Mouse (Mus musculus) liver, adult 2 months (tissue): ENCODE measurements around the gene Ankdd1a. TPM values are rescaled to one million over a fixed set of nuclear protein-coding genes. Genes with fewer than 3 reads are reported as not detected.
A peak's percentile ranks its signal among the peaks of the same experiment; 100 is the strongest.

ENCODE experiments used
- DNase-seq: peaks from one replicate; pipeline ENCODE4 v3.0.0-alpha.2; 2011; ENCODE audit warnings: low read depth, low spot score; ENCODE audit errors: extremely low read depth
- H3K27ac ChIP-seq: fragments of 200-500 bp; replicated peaks from 2 replicates; pipeline ENCODE4 v1.5.1; 2012; ENCODE audit warnings: low read depth, mild to moderate bottlenecking, control low read depth, inconsistent platforms, low read length; ENCODE audit not compliant: insufficient read depth
- H3K27me3 ChIP-seq: fragments of 200-500 bp; 2 replicates; pipeline ENCODE4 v1.6.1; 2012; ENCODE audit warnings: mild to moderate bottlenecking, moderate library complexity, low read length, inconsistent platforms; ENCODE audit not compliant: control insufficient read depth, insufficient read depth
- H3K36me3 ChIP-seq: fragments of 200-500 bp; 2 replicates; pipeline ENCODE4 v1.6.1; 2012; ENCODE audit warnings: low read length, inconsistent platforms; ENCODE audit not compliant: control insufficient read depth, insufficient read depth
- H3K4me1 ChIP-seq: fragments of 200-500 bp; 2 replicates; pipeline ENCODE4 v1.6.1; 2011; ENCODE audit warnings: low read length; ENCODE audit not compliant: control insufficient read depth, insufficient read depth
- H3K4me3 ChIP-seq: fragments of 200-500 bp; 2 replicates; pipeline ENCODE4 v1.5.1; 2011; ENCODE audit warnings: low read depth, mild to moderate bottlenecking, control low read depth, low read length, moderate library complexity; ENCODE audit not compliant: insufficient read depth
- H3K79me2 ChIP-seq: fragments of 200-500 bp; 2 replicates; pipeline ENCODE4 v1.6.1; 2012; ENCODE audit warnings: inconsistent platforms, mild to moderate bottlenecking, low read length, moderate library complexity; ENCODE audit not compliant: control insufficient read depth, insufficient read depth
- H3K9ac ChIP-seq: fragments of 200-500 bp; 2 replicates; pipeline ENCODE4 v1.6.1; 2012; ENCODE audit warnings: low read depth, mild to moderate bottlenecking, control low read depth, inconsistent platforms, low read length
- CTCF ChIP-seq: fragments of 200-500 bp; IDR thresholded peaks from 2 replicates; pipeline ENCODE4 v1.5.1; 2011; ENCODE audit warnings: low read depth, low read length, control low read depth
- POLR2A ChIP-seq: fragments of 200-500 bp; IDR thresholded peaks from 2 replicates; pipeline ENCODE4 v1.6.1; 2011; ENCODE audit warnings: low read length, control low read depth; ENCODE audit not compliant: insufficient read depth; ENCODE audit errors: extremely low read depth
- WGBS: fragments of 180-500 bp; shearing (Covaris S2); methylation state at CpG from one replicate; pipeline ENCODE4 v1.1.7; 2018; 5-methylcytosine and 5-hydroxymethylcytosine counted together
- polyA plus RNA-seq: library from polyadenylated mRNA; depleted of rRNA; stranded (reverse); fragments of >200 nt; gene quantifications from 2 replicates; pipeline ENCODE4 v1.2.3, GENCODE M21; 2012; rRNA removed
- total RNA-seq: library from RNA; depleted of rRNA; stranded (reverse); fragments of >200 nt; gene quantifications from 2 replicates; pipeline ENCODE4 v1.2.3, GENCODE M21; 2014; rRNA removed

Ankdd1a gene
- total and polyA plus RNA-seq, 2 experiments, result not detected

GRCm38 (mm10) chr9:65462544-65462943 is 57.4 kb downstream of the Ankdd1a start:
- Histone ChIP-seq H3K27me3 (no peaks in the 10 kb centered on the region), H3K27ac (no peak overlapping the region), H3K4me3 (no peak overlapping the region), H3K9ac (no peak overlapping the region), H3K36me3 (peaks cover 3% of the 10 kb centered on the region; the same call in 1 of the 2 replicates), H3K79me2 (no peaks in the 10 kb centered on the region; the same call in 1 of the 2 replicates), H3K4me1 (peaks cover 7% of the 10 kb centered on the region)
- TF ChIP-seq CTCF (no peak), POLR2A (no peak)
- WGBS, result 67% methylated on average over 5 of the region's 5 CpGs
- peak; percentile 31 for DNase-seq

GRCm38 (mm10) chr9:65460732-65461442 is 59.1 kb downstream of the Ankdd1a start, which contains the start of gene Spg21:
Spg21 (plus strand) TSS chr9:65460947.
- peak within 1 kb of the TSS; percentile 64 for H3K27ac ChIP-seq
- H3K4me3 ChIP-seq, result peak within 1 kb of the TSS; percentile 95
- H3K27me3 ChIP-seq, result no peaks in the 10 kb centered on the region
- WGBS, result under 1% methylated on average over 53 of the region's 53 CpGs
- H3K36me3 ChIP-seq, result peaks cover 3% of the 10 kb centered on the region; the same call in 1 of the 2 replicates
- H3K4me1 ChIP-seq, result peaks cover 6% of the 10 kb centered on the region
- peak within 1 kb of the TSS; percentile 88 for H3K9ac ChIP-seq
- TF ChIP-seq CTCF (no peak), POLR2A (0 out of 2 replicates have a peak, but pooled peaks have one; percentile 33)
- DNase-seq, result peak; percentile 81
- no peaks in the 10 kb centered on the region; the same call in 1 of the 2 replicates for H3K79me2 ChIP-seq

GRCm38 (mm10) chr9:65460198-65460597 is 59.8 kb downstream of the Ankdd1a start:
- Histone ChIP-seq H3K79me2 (no peaks in the 10 kb centered on the region; the same call in 1 of the 2 replicates), H3K27me3 (no peaks in the 10 kb centered on the region), H3K4me1 (peaks cover 2% of the 10 kb centered on the region), H3K27ac (no peak overlapping the region), H3K4me3 (no peak overlapping the region; the same call in 1 of the 2 replicates), H3K36me3 (no peaks in the 10 kb centered on the region), H3K9ac (no peak overlapping the region)
- TF ChIP-seq POLR2A (no peak), CTCF (no peak)
- DNase-seq, result no peak
- WGBS, result 86% methylated on average over 3 of the region's 3 CpGs

- 88% methylated on average over 2 of the region's 2 CpGs for WGBS
- no peak overlapping the region for H3K9ac ChIP-seq
- no peaks in the 10 kb centered on the region for H3K36me3 ChIP-seq
- H3K4me1 ChIP-seq, result peaks cover 2% of the 10 kb centered on the region
- H3K79me2 ChIP-seq, result no peaks in the 10 kb centered on the region; the same call in 1 of the 2 replicates
- no peak overlapping the region for H3K4me3 ChIP-seq
- no peak overlapping the region for H3K27ac ChIP-seq
- DNase-seq, result no peak
- no peaks in the 10 kb centered on the region for H3K27me3 ChIP-seq
- TF ChIP-seq CTCF, result no peak
- no peak for TF ChIP-seq POLR2A
Observed at GRCm38 (mm10) chr9:65458975-65459374, 61.0 kb downstream of the Ankdd1a start.

- Histone ChIP-seq H3K9ac (no peak overlapping the region), H3K36me3 (peaks cover 37% of the 10 kb centered on the region), H3K4me3 (no peak overlapping the region), H3K27ac (no peak overlapping the region), H3K27me3 (no peaks in the 10 kb centered on the region), H3K79me2 (no peaks in the 10 kb centered on the region), H3K4me1 (no peaks in the 10 kb centered on the region)
- TF ChIP-seq CTCF (no peak), POLR2A (no peak)
- no peak for DNase-seq
- whole genome bisulfite sequencing, result 97% methylated on average over 6 of the region's 6 CpGs
Observed at GRCm38 (mm10) chr9:65447951-65448350, 72.0 kb downstream of the Ankdd1a start.

- H3K9ac ChIP-seq, result no peak overlapping the region
- no peaks in the 10 kb centered on the region for H3K27me3 ChIP-seq
- no peaks in the 10 kb centered on the region for H3K79me2 ChIP-seq
- H3K27ac ChIP-seq, result no peak overlapping the region
- 95% methylated on average over 4 of the region's 4 CpGs for WGBS
- TF ChIP-seq CTCF (no peak), POLR2A (no peak)
- H3K36me3 ChIP-seq, result peaks cover 31% of the 10 kb centered on the region
- H3K4me3 ChIP-seq, result no peak overlapping the region
- no peak for DNase-seq
- no peaks in the 10 kb centered on the region for H3K4me1 ChIP-seq
Observed at GRCm38 (mm10) chr9:65444692-65445091, 75.3 kb downstream of the Ankdd1a start.

Other genes starting within 250 kb of the Ankdd1a start
- gene Clpx, start 225.9 kb downstream of the Ankdd1a start, total RNA-seq, result 54.0 and 56.1 TPM in 2 replicates
- 39.2 and 62.4 TPM in 2 replicates for gene Clpx, start 225.9 kb downstream of the Ankdd1a start, polyA plus RNA-seq
- 3.6 and 5.6 TPM in 2 replicates for gene Pdcd7, start 174.1 kb downstream of the Ankdd1a start, total RNA-seq
- gene Pdcd7, start 174.1 kb downstream of the Ankdd1a start, polyA plus RNA-seq, result 3.5 and 4.5 TPM in 2 replicates
- 0.18 TPM in 1 of 2 replicates, not detected in the other for gene Ubap1l, start 159.2 kb downstream of the Ankdd1a start, total RNA-seq
- 0.12 and 0.22 TPM in 2 replicates for gene Ubap1l, start 159.2 kb downstream of the Ankdd1a start, polyA plus RNA-seq
- gene Kbtbd13, start 128.5 kb downstream of the Ankdd1a start, total RNA-seq, result 0.20 and 0.28 TPM in 2 replicates
- gene Kbtbd13, start 128.5 kb downstream of the Ankdd1a start, polyA plus RNA-seq, result 0.14 and 0.49 TPM in 2 replicates
- gene Rasl12, start 121.7 kb downstream of the Ankdd1a start, total RNA-seq, result 0.09 and 0.13 TPM in 2 replicates
- gene Rasl12, start 121.7 kb downstream of the Ankdd1a start, polyA plus RNA-seq, result 0.17 and 0.32 TPM in 2 replicates
- gene Slc51b, start 97.2 kb downstream of the Ankdd1a start, total RNA-seq, result 2.9 and 3.2 TPM in 2 replicates
- gene Slc51b, start 97.2 kb downstream of the Ankdd1a start, polyA plus RNA-seq, result 0.14 and 0.22 TPM in 2 replicates
- gene Mtfmt, start 84.4 kb downstream of the Ankdd1a start, total RNA-seq, result 5.5 and 5.8 TPM in 2 replicates
- gene Mtfmt, start 84.4 kb downstream of the Ankdd1a start, polyA plus RNA-seq, result 5.8 and 6.0 TPM in 2 replicates
- gene Spg21, start 59.2 kb downstream of the Ankdd1a start, total RNA-seq, result 20.0 and 25.7 TPM in 2 replicates
- gene Spg21, start 59.2 kb downstream of the Ankdd1a start, polyA plus RNA-seq, result 10.7 and 11.3 TPM in 2 replicates
- gene Plekho2, start 59.8 kb upstream of the Ankdd1a start, total RNA-seq, result 1.4 and 2.2 TPM in 2 replicates
- gene Plekho2, start 59.8 kb upstream of the Ankdd1a start, polyA plus RNA-seq, result 2.9 and 5.4 TPM in 2 replicates
- gene Pif1, start 67.0 kb upstream of the Ankdd1a start, total RNA-seq, result 0.20 TPM in 1 of 2 replicates, not detected in the other
- 0.04 TPM in 1 of 2 replicates, not detected in the other for gene Pif1, start 67.0 kb upstream of the Ankdd1a start, polyA plus RNA-seq
- 9.8 and 13.2 TPM in 2 replicates for gene Rbpms2, start 109.5 kb upstream of the Ankdd1a start, total RNA-seq
- gene Rbpms2, start 109.5 kb upstream of the Ankdd1a start, polyA plus RNA-seq, result 110 and 121 TPM in 2 replicates
- 14.7 and 20.6 TPM in 2 replicates for gene Oaz2, start 147.8 kb upstream of the Ankdd1a start, total RNA-seq
- gene Oaz2, start 147.8 kb upstream of the Ankdd1a start, polyA plus RNA-seq, result 27.5 and 29.6 TPM in 2 replicates